Mouse (Mus musculus) heart, adult 9 months (tissue): ENCODE measurements around the gene Anxa1.
A peak's percentile ranks its signal among the peaks of the same experiment; 100 is the strongest.

ENCODE experiments used
- DNase-seq, 2 experiments: peaks; one replicate each; pipeline ENCODE4 v3.0.0; 2022; ENCODE audit warnings: low spot score in 2 of 2

The Anxa1 gene

DNA sequence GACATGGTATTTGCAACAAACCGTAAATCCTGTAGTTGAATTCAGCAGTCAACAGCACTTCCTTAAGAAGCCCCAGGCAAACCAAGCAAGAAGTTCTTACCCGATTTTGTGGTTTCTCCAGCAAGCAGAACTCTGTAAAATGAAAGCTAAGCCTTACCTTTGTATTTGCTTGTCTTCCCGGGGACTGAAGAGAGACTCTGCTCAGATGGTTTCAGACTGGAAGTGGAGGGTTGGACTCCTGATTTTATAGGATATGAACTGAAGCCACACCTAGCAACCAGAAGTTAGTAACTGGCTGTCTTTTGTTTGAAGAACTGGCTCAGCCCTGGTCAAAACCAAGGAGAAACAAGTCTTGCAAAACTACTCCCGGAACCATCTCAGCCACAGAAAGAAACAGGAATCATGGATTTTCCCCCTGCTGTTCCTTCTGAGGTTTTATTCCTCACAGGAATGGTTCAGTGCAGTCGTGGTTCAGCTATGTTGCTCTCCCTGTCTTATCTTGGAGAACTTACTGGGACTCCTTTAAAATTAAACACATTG, at the start of gene Anxa1:
Gene Anxa1, minus strand, starts transcription at position 490 of the 540 bp plus-strand sequence.
- DNase-seq, result peak; percentile 71 to 78

DNA sequence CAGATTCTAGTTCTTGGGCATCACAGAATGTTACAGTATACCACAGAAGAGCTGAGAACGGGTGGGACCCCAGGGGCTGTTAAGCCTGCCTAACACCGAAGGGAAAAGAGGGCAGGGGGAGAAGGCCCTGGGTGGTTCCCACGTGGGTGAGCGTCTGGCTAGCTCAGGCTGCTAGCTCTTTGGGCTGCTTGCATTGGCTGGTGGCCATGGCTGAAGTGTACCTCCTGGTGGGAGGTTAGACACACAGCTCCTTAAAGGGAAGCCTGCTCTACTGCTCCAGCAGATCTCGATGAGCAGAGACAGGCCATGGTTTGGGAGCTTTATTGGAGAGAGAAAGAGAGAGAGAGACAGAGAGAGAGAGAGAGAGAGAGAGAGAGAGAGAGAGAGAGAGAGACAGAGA, 46.3 kb upstream of the Anxa1 start:
- DNase-seq, result no peak

DNA sequence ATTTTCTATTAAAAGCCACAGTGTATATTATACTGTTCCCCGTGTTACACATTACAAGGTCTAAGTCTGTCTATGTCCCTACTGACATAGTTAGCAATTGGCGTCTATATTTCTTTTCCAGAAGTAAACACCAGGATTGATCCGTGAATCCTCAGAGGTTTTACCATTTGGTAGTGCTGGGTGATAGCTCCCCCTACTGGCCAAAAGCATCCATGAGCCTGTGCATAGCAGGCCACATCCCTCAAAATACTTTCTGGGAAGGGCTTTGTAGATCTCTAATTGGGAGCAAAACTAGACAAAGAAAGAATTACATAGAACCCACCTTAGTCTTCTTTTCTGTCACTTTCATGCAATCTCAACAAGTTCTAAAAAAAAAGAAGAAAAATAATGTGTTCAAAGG, 43.8 kb upstream of the Anxa1 start:
- DNase-seq, result peak; percentile 6 to 39

DNA sequence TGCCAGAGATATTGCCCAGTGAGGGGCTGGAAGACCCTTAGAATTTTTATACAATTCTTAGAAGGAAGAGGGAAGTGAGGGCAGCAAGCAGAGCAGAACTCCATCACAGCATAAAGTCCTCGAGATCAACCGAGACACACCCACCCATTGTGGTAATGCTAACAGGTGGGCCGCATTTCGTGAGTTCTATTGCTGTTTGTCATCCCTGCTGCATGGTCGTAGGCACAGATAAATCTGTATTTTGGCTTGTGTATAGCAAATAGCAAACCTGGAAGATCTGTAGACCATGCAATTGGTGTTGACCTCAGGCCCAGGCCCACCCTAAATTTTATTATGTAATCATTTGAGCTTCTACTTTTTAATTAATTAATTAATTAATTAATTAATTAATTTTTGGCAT, 43.2 kb upstream of the Anxa1 start:
- DNase-seq, result no peak

DNA sequence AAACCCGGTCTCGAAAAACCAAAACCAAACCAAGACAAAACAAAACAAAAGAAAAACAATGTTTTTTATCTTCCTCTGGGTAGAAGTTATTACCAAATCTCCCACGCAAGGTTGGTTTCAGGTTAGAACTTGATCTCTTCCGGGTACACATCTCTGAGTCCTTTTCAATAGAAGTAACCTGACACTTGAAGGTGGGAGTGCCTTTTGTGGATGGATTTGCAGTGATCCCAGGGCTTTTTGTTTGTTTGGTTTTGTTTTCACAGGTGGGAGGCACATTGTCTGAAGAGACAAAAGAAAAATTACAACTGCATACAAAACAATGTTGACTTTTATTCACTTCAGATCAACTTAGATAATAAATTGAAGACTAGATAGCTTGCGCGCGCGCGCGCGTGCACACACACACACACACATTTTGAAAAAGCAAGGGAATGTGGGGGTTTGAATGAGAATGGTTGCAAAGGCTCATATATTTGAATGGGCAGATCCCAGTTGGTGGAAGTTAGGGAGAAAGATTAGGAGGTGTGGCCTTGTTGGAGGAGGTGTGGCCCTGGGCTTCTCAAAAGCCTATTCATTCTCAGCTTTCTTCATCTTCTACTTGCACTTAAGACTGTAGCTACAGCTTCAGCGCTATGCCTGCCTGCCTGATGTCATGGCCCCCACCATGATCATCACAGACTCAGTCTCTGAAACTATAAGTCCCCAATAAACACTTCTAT, 35.9 kb upstream of the Anxa1 start:
- DNase-seq, result no peak

DNA sequence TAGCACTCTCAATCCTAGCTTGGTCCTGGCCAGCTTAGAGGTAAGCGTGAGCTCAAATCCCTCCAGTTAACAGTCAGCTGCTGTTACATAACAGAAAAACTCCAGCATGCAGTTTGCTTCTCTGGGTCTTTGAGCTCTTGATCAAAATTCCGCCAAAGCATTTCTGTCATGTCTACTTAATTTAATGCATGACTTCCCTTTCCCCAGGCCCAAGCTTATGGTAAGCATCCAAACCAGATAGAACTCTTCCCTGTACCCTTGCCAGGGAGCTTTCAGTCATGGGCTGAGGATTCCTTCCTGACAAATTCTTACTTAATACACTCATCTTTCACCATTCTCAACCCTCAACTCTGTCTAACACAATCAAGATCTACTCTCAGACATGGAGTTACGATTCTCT, 20.5 kb upstream of the Anxa1 start:
- no peak for DNase-seq

DNA sequence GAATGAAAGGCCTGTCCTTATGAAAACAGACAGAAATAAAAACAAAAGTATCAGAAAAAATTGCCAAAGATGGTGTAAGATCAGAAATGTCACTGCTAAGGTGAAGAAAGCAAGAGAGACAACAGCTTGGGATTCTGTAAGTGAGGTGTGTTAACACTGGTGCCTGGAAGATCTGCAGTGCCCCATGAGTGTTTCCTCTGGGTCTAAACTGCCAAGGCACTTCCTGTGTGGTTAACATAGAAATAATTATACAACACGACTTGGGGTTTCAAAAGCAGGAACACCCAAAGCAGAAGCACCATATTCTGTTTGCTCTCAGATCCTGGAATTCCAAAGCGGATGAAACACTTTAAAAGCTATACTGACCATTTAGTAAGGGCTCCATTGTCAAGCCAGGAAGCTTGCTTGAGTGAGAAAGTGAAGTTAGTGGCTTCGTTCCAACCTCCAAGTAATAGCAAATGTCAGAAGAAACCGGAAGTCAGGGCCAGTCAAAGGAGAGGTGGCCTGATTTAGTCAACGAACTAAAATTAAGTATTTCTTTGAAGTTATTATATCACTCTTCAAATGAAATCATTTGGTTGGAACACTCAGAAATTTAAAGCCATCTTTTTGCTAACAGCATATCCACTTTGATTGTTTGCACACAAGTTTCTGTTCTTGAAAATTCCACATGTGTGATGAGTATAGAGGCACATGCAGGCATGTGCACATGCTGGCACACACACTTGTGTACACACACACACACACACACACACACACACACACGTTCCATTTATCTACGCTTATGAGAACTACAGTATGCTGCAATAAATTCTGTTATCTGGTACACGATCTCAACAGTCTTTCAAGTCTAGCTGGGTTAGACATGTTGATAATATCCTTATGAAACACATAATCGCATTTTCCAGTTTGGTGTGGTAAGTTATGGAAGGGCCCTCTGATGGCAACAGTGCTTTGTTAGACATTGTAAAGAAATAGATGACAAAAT, 19.1 kb upstream of the Anxa1 start:
- no peak for DNase-seq

DNA sequence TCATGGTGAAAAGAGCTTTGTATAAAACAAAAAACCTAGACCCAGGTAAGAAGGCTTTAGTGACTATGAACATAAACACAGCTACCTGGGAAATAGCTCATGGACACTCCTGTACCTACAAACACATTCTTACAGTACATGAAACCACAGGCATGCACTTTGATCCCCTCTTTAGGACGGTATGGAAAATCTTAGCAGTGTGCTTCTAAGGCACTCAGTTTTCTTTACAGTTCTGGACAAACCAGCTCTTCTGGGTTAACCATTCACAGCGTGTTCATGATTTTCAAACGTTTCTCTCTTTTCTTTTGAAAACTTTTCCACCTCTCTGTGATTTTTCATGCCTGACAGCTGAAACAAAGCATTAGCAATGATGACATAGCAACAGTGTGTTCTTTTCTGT, 15.7 kb upstream of the Anxa1 start:
- DNase-seq, result no peak

DNA sequence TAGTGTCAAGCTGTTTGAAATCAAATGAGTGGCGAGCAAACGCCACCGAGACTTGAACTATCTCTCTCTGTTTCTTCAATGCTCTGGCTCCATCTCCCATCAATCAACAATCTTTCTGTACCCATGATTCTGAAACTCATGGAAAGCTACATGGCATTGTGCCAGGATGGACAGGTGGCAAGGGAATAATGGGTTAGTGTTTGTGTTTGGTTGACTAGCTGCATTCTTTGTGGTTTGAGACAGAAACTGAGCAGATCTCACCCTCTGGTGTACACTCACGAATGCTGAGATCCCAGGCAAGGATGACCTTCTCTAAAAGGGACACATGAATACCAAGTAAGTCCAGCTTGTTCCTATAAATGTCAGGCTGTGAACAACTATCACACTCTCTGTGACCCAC, 14.3 kb upstream of the Anxa1 start:
- DNase-seq, result no peak

DNA sequence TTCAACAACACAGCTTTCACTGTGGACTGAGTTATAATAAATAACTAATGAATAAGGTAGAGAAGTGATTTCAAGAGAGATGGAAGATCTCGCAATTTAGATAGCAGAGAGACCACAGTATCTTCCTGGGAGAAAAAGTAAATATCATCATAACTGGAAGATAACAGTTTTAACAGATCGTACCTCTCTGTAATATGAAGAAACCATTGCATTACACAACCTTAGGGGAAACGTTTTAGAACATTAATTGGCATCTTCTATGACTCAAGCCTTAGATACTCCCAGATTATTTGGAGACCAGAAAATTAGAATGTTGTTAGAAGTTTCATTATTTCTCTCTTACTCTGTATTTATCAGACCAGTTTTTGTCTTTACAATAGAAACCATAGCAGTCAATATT, 13.0 kb upstream of the Anxa1 start:
- no peak for DNase-seq

DNA sequence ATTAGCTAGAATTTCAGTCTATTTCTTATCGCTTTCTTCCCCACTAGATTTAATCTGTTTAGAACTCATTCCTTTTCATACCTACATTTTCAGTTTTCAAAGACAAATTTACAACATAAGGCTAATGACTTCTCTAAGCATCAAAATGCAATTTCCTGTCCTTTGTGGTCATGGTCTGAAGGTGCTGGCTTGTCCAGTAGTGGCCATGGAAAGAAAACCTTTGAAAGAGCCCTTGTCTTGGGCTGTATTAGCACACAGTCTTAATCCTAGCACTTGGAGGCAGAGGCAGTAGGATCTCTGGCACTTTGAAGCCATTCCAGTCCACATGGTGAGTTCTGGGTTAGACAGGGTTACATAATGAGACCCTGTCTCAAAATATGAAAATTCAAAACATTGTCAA, 12.5 kb upstream of the Anxa1 start:
- DNase-seq, result no peak

DNA sequence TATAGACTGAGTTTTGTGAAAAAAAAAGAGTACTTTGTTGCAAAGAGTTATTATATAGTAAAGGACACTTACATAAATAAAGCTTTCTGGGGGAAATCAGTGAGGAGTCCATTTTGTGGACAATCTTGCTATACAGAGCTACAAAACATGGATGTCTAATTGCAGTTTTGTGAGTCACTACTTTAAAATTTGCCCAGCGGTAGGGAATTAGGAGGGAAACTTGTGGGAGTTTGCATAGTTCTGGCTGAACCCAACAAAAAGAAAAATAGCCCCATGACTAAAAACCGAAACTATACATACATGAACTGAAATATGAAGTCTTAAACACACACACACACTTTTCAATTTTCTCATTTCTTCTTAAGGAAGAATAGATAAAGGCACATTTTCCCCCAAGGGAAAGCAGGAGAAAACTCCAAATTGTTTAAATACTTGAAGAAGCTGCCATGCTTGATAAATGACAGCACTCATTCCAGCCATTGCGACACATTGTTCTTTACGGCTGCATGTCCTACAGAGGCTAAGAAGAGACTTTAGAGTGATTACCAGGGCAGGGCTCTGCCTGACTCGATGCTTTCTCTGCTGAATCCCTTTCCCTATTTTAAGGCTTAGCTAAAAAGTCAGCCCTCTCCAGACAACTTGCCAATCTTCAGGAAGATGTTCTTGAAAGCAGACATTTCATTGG, 11.9 kb upstream of the Anxa1 start:
- DNase-seq, result no peak

DNA sequence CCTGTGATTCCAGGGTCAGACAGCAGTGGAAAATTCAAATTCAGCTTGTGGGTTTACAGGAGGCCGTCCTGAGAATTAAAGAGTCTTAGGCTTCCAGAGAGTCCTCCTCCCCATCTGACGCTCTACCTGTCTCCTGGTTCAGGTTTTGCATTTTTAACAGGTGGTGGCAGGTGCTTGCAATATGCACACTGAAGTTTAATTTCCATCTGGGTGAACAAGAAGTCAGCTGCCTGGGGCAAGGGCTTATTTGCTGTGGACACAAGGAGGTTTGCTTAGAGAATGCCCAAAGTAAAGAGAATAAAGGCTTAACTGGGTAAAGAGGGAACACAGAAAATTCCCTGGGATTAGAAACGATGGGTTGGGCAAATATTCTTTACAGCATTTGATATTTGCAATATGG, 11.2 kb upstream of the Anxa1 start:
- DNase-seq, result no peak

DNA sequence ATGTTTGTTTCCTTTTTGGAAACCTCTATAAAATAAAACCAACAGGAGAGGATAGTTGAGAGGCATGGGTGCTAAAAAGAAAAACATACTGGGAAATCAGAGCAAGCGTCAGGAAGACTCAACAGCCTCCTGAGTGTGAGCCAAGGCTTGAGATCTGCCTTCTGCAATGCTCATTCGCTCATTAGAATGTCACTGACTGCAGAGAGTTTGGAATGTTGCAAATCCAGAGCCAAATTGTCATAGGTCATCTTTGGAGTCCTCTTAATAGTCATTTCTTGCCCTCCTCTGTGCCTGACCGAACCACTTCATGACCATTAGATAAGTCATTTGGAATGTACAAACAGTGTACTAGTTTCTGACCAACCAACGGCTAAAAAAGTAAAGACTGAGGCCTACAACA, 8.4 kb upstream of the Anxa1 start:
- no peak for DNase-seq

DNA sequence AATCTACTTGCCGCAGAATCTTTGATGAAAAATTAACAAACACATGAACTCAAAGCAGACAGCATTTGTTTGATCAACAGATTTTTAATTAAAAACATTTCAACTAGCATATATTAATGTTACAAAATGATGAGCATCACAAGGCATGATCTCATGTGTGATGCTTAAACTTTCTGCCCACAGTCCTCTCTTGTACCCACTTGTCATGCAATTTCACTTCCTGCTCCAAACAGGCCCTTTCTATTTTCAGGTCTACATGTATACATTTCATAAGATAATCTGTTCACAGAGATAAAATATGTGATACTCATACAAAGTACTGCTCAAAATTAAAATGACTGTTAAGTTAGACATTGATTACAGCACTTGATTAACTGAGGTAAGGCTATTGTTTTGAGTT, 6.3 kb upstream of the Anxa1 start:
- DNase-seq, result no peak

DNA sequence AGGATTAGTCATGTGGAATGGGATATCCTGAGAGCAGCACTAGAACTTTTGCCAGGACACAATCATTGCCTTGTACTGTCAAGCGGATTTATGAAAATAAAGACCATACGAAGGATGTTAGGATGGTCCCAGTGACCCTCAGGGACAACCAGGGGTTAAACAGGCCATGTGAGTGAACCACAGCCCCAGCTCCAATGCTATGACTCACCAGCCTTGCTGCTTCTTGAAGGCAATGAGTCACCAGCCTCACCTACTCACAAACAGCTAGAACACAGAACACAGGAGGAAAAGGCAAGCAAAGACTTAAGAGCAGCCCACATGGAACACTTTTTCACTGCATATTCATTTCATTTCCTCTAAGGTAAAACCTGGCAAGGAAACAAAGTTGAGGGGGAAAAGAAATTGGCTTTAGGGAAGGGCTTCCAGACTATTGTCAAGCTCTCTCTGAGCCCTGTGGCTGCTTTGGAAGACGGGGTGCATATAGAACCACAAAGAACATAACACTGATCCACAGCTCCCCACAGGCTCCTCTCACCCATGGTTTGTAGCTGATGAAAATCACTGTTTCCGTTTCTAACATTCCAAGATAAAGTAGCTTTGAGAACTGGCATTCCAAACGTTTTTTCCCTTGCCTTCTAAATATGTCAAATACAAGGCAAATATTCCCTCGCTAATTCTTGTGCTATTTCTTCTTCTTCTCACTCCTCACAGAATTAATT, 3.0 kb upstream of the Anxa1 start:
- peak; percentile 19 to 23 for DNase-seq

DNA sequence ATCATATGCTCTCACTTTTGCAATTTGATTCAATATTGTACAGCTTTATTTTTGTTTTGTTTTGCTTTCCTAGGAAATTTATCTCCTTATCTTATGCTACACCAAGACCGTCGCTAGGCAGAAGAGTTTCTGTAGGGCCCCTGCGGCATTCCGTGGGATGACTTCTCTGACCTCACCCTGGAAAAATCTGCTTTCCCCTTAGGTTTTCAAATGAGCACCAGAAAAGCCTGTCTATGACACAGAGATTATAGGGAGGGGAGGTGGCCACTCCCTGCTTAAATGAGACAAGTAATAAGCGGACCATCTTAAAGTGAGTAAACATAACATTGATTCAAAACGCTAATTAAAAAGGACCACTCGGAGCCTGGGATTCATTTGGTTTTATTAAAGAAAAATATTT, 1.0 kb downstream of the Anxa1 start:
- DNase-seq, result no peak

DNA sequence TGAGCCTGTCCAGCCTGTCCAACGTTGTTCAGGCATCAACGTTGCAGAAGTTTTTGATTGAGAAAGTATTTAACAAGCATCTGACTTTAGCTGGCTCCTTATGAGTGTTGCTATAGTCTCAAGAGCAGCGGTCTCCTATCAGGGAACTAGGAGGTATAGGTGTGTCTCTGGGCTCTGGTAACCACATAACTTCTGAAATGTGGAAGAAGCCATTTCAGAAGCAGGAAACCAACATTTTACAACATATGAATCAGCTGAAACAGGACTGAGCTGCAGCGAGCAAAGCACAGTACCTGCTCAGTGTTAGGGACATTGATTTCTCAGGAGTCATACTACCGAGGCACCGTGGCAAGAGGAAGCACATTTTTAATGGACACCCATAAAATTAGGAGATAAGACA, 1.5 kb downstream of the Anxa1 start:
- DNase-seq, result no peak

DNA sequence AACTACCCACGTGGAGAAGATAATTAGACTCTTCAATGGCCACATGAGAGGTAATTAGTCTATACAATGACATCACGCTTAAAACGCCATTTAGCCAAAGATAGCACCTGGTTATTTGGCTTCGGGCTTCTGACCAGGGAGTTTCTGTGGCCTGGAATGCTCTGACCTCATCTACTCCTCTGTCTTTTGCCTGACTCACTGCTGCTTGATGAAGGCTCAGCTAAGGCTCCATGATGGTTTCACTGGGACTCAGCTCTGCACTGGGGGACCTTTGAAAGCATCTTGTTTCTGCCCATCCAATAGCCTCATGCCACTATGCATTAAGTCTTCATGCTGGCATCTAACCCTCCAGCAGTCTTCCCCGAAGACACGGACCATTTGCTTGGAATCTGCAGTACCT, 2.5 kb downstream of the Anxa1 start:
- DNase-seq, result no peak

DNA sequence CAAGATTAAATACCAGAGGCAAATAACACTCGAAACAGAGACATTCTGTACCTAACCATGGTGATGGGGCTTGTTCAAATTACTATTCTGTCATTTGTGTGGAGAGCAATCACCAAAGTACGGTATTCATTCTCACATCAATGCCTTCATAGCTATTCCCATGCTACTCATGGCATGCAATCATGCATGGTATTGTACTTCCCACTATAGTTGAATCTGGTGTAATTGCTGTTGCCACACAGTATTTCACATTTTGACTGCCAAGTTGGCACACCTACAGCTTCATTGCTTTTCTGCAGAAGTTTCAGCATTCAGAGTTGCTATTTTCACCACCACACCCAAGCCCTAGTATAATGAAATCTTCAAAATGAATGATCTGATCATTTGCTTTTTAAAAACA, 4.4 kb downstream of the Anxa1 start:
- no peak for DNase-seq

DNA sequence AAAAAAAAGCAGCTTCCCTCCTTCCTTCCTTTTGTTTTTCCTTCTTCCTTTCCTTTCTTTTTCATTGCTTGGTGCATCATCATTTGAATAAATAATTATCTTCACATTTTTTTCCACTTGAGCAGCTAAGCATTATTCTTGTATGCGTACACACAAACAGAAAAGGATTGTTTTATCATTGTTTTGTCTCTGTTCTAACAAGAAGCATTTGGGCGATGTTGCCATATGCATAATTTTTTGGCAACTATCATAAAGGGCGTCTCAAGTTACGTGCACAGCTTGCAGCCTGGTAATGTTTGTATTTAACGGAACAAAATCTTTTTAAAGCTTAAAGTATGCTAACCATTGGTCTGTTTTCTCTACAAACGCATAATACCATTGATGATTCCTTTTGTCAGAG, 5.1 kb downstream of the Anxa1 start:
- no peak for DNase-seq
